Mouse (Mus musculus) kidney, adult 18-20 months (tissue): Measurements from ENCODE around the gene Mipep.

ENCODE experiments used
- DNase-seq: peaks from one replicate; pipeline ENCODE4 v3.0.0; 2021

The Mipep gene

DNA sequence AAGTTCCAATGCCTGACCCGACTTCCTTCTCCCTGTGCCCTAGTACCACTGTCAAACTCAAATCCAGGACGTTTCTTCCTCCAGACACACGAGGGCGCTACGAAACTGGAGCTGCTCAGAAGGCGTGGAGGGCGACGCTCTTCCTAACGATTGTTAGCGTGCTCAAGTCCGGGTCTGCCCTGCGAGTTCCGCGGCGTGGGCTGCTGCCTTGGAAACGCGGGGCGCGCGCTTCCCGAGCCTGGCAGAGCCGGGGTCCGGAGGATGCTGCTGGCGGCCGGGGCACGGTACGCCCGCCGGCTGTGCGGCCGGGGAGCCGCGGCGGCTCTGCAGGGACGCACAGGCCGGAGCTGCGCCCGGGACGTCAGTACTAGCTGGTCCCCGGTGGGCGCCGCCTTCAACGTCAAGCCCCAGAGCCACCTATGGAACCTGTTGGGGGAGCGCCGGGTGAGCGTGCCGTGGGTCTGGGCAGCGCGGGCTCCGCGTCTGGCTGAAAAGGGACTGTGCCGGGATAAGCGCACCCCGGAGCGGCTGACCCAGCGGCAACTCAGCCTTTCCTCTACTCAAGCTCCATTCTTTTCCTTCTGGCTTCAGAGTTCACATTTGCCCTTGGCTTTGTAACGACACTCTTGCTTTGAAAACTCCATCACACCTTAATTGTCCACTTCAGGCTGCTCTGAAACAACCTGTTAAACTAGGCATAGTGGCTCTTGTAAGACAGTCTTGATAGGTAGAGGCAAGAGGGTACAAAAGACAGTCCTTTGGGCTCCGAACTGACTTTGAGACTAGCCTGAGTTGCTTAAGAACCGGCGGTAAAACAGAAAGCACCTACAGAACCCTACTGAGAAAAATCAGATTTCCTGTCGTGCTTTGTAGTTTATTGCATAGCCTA lies at the start of gene Mipep:
Gene Mipep, plus strand, starts transcription at position 147 of the 889 bp plus-strand sequence.
- DNase-seq, result peak; percentile 87

GRCm38 (mm10) chr14:60735206-60735605 lies 49.2 kb upstream of the Mipep start:
- DNase-seq, result no peak

DNA sequence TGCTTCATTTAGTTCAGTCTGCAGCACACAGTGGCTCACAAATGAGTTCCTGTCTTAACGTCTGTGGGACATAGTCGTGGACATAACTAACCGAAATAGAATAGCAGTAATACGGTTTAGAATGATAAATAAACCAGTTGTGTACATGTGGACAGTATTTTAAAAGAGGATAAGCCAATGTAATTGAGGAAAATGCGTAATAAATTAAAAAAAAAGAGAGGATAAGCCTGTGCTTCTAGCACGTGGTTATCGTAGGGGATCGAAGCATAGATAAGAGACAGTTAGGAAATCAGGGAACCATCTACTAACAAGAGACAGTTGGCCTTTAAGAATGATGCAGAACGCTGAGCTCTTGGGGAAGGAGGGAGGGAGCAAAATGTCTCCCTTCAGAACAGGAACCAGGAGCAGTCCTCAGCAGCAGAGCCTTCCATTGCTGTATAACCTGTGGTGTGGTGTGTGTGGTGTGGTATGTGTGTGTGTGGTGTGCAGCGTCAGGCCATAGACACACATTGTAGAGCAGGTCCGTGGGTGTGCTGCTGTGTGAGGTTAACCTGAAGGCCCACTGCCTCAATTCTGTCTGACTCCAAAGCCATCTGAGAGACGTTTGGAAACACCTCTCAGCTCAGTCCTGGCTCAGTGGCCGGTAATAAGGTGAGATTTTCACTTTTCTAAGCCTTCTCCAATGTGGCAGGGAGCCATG lies 48.4 kb upstream of the Mipep start:
- DNase-seq, result no peak

- DNase-seq, result no peak
These were observed 47.7 kb upstream of the Mipep start for GRCm38 (mm10) chr14:60736591-60737192.

- DNase-seq, result no peak
These were observed 47.2 kb upstream of the Mipep start for GRCm38 (mm10) chr14:60737202-60737611.

- no peak for DNase-seq
These were observed 45.9 kb upstream of the Mipep start for GRCm38 (mm10) chr14:60738434-60738938.

DNA sequence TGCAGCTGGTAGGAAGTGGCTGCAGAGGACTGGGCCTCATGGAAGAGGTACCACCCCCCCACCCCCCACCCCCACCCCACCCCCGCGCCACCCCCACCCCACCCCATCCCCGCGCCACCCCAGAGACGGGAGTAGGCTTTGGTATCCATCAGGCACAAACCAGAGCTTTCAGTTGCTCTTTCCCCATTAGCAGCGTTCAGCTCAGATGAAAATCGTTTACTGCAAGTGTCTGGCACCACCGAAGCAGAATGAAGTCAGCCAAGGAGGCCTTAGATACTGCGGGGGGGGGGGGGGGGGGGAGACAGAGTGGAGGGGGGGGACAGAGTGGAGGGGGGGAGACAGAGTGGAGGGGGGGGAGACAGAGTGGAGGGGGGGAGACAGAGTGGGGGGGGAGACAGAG lies 45.2 kb upstream of the Mipep start:
- DNase-seq, result no peak

GRCm38 (mm10) chr14:60739616-60740015 lies 44.8 kb upstream of the Mipep start:
- no peak for DNase-seq

DNA sequence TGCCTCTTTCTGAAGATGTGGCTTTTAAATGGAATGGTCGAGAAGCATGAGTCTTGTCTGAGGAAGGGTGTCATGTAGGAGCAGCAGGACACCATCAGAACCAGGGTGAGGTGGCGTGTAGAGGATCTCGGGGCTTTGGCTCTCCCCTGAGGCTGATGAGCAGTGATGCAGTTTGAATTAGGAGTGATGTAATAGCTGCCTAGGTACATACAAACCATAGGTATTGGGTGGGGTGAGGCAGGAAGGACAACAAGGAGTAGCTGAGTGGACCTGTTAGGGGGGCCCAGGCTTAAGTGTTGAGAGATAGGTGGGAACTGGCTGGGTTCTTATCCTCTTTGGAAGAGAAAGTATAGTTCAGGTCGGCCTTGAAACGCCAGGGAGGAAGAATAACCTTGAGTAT lies 43.9 kb upstream of the Mipep start:
- no peak for DNase-seq

DNA sequence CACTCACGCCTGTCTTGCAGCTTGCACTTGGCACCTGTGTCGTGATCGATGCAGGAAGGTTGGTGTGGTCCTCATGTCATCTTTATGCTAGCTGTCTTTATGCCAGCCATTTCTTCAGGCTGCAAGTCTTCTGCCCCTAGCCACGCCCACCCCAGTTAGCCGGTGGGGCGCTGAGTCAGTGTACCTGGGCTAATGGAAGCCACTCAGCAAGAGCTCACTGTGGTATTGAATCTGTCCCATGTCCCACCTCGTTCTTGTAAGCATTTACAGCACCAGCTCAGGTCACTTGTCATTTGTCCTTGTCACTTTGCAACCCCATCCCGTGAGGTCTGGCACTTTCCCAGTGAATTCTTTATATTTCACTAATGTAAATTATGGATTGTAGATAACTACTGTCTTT lies 43.3 kb upstream of the Mipep start:
- DNase-seq, result no peak

- no peak for DNase-seq
These were observed 42.8 kb upstream of the Mipep start for GRCm38 (mm10) chr14:60741490-60741981.

- no peak for DNase-seq
These were observed 40.7 kb upstream of the Mipep start for GRCm38 (mm10) chr14:60743681-60744080.

DNA sequence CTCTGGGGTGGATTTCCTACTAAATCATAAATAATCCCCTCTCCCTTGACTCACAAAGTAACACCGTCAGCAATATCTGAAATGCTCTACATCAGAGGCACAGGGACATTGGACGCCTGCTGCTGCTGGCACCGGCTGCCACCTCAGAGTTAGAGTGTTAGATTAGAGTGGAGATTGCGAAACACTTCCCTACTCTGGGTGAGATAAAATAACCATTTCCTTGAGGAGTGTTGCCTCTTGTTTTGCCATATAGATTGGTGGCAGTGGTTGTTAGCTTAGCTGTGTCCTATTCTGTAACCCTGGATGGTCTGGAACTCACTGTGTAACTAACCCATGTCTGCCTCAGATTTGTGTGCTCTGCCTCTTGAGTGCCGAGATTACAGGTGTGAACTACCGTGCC lies 39.2 kb upstream of the Mipep start:
- DNase-seq, result no peak

DNA sequence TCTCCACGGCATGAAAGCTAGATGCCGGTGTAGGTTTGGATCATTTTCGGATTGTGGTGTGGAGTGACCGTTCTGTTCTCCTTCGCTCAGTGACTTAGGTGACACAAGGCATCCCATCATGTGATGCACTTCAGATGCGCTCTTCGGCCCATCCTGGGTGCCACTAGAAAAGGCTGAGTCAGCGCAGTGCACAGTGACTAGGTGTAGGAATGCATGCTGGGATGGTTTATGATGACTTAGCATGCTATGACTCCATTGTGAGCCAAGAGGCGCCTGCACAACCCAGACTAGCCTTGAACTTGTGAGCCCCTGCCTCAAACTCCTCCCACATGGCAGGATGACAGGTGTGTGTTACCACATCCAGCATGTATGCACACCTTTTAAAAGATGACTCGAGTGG lies 38.2 kb upstream of the Mipep start:
- DNase-seq, result no peak

- DNase-seq, result no peak
These were observed 37.1 kb upstream of the Mipep start for GRCm38 (mm10) chr14:60747154-60747870.

- no peak for DNase-seq
These were observed 34.5 kb upstream of the Mipep start for GRCm38 (mm10) chr14:60749880-60750279.

- no peak for DNase-seq
These were observed 32.8 kb upstream of the Mipep start for GRCm38 (mm10) chr14:60751581-60751980.

DNA sequence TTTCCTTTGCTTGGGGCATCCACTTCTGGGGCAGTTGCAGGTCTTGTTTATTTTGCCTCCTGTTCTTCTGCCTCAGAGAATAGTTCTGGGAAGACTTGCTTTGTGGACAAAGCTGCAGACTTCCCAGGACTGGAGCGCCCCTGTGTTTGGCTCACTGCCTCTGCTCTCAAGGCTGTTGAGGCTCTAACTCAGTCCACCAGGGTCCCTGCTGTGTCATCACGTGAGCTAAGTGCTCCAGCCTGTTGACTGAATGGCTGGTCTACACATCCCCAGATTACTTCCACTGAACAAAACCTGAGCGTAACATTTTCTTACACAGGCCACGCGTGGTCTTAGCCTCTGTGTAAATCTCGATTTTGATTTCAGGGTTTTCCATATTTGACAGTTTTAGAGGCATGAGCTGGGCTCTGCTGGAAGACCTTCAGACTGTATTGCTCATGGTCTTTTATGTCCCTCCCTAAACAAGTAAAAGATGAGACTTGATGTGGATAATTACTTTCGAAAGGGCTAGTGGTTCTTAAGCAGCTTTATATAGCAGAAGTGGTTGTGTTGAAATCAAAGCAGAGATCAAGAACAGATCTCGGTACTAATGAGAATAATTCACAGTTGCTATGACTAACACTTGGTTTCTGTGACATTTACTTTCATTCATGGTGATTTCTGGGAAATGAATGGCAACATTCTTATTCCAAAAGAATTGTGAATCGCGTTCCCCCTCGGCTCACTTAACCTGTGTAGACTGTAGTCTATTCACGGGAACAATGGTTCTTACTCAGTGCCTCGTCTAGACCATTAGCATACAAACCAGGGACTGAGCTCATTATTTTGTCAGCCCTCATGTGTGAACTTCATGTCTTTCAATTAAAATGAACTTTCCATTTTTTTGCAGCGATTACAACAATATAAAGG lies 31.2 kb upstream of the Mipep start:
- DNase-seq, result no peak

- DNase-seq, result no peak
These were observed 30.6 kb upstream of the Mipep start for GRCm38 (mm10) chr14:60753801-60754126.

DNA sequence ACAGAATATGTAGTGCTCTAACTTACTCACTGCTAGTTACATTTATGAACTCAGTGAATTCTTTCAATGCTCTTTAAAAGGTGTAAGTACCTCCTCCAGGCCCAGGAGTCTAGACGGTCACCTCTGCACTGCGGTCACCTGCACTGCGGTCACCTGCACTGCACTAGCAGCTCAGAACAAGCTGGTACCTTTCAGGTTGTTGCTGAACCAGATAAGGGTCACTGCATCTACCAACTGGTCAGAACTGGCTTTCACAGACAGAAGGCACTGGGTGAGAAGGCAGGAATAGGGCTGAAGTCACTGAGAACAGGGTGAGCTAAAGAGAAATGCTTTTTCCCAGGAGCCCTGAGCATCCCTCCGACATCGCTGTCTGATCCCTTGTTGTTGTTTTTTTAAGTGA lies 29.7 kb upstream of the Mipep start:
- no peak for DNase-seq

DNA sequence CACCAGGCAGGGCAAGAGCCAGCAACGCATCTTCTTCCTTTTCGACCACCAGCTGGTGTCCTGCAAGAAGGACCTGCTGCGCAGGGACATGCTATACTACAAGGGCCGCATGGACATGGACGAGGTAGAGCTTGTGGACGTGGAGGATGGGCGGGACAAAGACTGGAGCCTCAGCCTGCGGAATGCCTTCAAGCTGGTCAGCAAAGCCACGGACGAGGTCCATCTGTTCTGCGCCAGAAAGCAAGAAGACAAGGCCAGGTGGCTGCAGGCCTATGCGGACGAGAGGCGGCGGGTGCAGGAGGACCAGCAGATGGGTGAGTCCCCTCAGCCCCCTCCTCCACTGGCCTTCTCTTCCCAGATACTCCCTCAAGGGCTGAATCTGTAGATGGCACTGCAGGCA lies 28.1 kb upstream of the Mipep start:
- DNase-seq, result no peak

DNA sequence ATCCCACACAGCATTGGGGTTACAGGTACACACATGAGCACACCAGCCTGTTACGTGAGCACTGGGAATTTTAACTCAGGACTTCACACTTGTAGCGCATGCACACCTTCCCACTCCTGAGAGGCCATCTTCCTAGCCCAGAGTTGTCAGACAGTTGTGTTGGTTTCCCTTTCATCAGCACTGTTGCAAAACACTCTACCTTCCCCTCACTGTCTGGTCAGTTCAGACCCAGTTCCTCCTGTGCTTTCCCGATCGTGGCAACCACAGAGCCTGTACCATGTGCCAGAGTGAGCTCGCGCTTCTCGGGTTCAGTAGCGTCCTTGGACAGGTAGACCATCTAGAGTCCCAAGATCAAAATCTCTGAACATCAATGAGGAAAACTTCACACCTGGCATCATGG lies 27.1 kb upstream of the Mipep start:
- no peak for DNase-seq
